Comparison of ENCODE assay signal across 12 mouse cellular contexts in the genomic region with DNA sequence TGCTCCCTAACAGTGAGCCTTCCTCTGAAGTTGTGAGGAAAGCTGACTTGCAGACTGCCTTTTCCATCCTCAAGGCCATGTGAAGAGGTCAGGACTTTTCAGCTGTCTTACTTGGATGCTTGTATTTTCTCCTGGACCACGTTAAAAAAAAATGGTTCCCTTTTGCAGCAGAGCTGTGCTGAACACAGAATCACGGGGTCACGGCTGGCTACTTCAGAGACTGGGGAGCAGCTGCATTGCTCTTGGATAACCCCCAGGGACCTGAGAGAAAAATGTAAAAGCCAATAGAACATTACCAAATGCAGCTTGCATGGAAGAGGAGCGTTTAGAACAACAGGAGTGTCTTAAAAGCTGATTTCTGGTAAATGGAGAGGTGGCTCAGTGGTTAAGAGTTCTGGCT.
DNase-seq lines count a peak whose midpoint lies in the region; ATAC-seq and TF ChIP-seq lines count a peak whose summit lies in the region.
"Had no signal": no experiment of that assay in that cellular context is flagged by ENCODE, and none has a peak within 500 bp of the region (broad histone marks: within the 10 kb centered on the region; RNA-seq: fewer than 3 reads in every experiment).

No protein-coding gene starts in this region.

- H3K9ac ChIP-seq in forebrain, embryonic 15.5 days (replicated peaks): no peak overlapping the region
- no peak overlapping the region for H3K9ac ChIP-seq in stomach, postnatal 0 days (ENCODE audit: low read length)
- H3K9ac ChIP-seq: embryonic facial prominence, embryonic 13.5 days had no signal

- TF ChIP-seq CTCF in stomach, postnatal 0 days (IDR thresholded peaks at IDR 0.05; ENCODE audit: low read depth): no peak

- no peaks in the 10 kb centered on the region for H3K9me3 ChIP-seq in forebrain, embryonic 15.5 days
- H3K9me3 ChIP-seq in midbrain, embryonic 10.5 days (replicated peaks): no peaks in the 10 kb centered on the region
- H3K9me3 ChIP-seq in stomach, postnatal 0 days (ENCODE audit: control insufficient read depth, low read length): no peaks in the 10 kb centered on the region
- H3K9me3 ChIP-seq: embryonic facial prominence, embryonic 13.5 days; limb, embryonic 10.5 days had no signal

- H3K27me3 ChIP-seq in forebrain, embryonic 15.5 days: no peaks in the 10 kb centered on the region
- no peaks in the 10 kb centered on the region for H3K27me3 ChIP-seq in midbrain, embryonic 10.5 days (ENCODE audit: low read depth, poor library complexity, severe bottlenecking)
- no peaks in the 10 kb centered on the region for H3K27me3 ChIP-seq in stomach, postnatal 0 days (ENCODE audit: control insufficient read depth, insufficient read depth, low read length)
- H3K27me3 ChIP-seq: embryonic facial prominence, embryonic 13.5 days had no signal

- no peak for TF ChIP-seq EP300 in stomach, postnatal 0 days (optimal IDR thresholded peaks at IDR 0.05)

- H3K36me3 ChIP-seq in forebrain, embryonic 15.5 days: no peaks in the 10 kb centered on the region
- H3K36me3 ChIP-seq in midbrain, embryonic 10.5 days: no peaks in the 10 kb centered on the region
- no peaks in the 10 kb centered on the region for H3K36me3 ChIP-seq in stomach, postnatal 0 days (ENCODE audit: control insufficient read depth, insufficient read depth, low read length)
- H3K36me3 ChIP-seq: embryonic facial prominence, embryonic 13.5 days; G1E; limb, embryonic 10.5 days had no signal

- no peak overlapping the region for H3K4me2 ChIP-seq in forebrain, embryonic 15.5 days (replicated peaks)
- H3K4me2 ChIP-seq in stomach, postnatal 0 days (replicated peaks; ENCODE audit: low read depth): no peak overlapping the region
- H3K4me2 ChIP-seq: embryonic facial prominence, embryonic 13.5 days had no signal

- WGBS in forebrain, embryonic 15.5 days: 47% methylated on average over 4 of the region's 4 CpGs
- WGBS in midbrain, embryonic 10.5 days: 59% methylated on average over 4 of the region's 4 CpGs
- 62% methylated on average over 4 of the region's 4 CpGs for WGBS in stomach, postnatal 0 days

- DNase-seq in left cerebral cortex, postnatal 4 days: peak; percentile 16
- no peak for DNase-seq in left cerebral cortex, postnatal 14 days (ENCODE audit: low spot score in 2 of 2)
- no peak for DNase-seq in midbrain, embryonic 10.5 days (ENCODE audit: low spot score)
- DNase-seq in stomach, postnatal 0 days (ENCODE audit: low spot score): no peak
- no peak for DNase-seq in B cell, adult 2 months
- DNase-seq in thymus, postnatal 10 days (ENCODE audit: low spot score in 2 of 2): no peak
- DNase-seq: lung, adult 18-20 months had no signal

- peak overlapping the region; percentile 89 for H3K27ac ChIP-seq in forebrain, embryonic 15.5 days (replicated peaks)
- H3K27ac ChIP-seq in midbrain, embryonic 10.5 days (replicated peaks): peak overlapping the region; percentile 73
- no peak overlapping the region for H3K27ac ChIP-seq in stomach, postnatal 0 days (replicated peaks)
- H3K27ac ChIP-seq: embryonic facial prominence, embryonic 13.5 days; limb, embryonic 10.5 days had no signal

- peaks cover 48% of the 10 kb centered on the region for H3K4me1 ChIP-seq in forebrain, embryonic 15.5 days
- peaks cover 47% of the 10 kb centered on the region for H3K4me1 ChIP-seq in midbrain, embryonic 10.5 days
- H3K4me1 ChIP-seq in stomach, postnatal 0 days (replicated peaks; ENCODE audit: control insufficient read depth, insufficient read depth): no peaks in the 10 kb centered on the region
- H3K4me1 ChIP-seq: limb, embryonic 10.5 days had no signal

- H3K4me3 ChIP-seq in forebrain, embryonic 15.5 days: no peak overlapping the region
- no peak overlapping the region for H3K4me3 ChIP-seq in midbrain, embryonic 10.5 days
- H3K4me3 ChIP-seq in stomach, postnatal 0 days (ENCODE audit: low read depth, low read length): no peak overlapping the region
- H3K4me3 ChIP-seq: embryonic facial prominence, embryonic 13.5 days; limb, embryonic 10.5 days had no signal

- ATAC-seq in forebrain, embryonic 15.5 days (replicated peaks): no peak
- ATAC-seq in stomach, postnatal 0 days (ENCODE audit: low FRiP score, low TSS enrichment): no peak
- ATAC-seq: activated CD4-positive, CD25-positive, alpha-beta regulatory T cell, adult 4 months had no signal

- intact Hi-C loops in left cerebral cortex, postnatal 4 days (cut with DNase I): no loop called here
- intact Hi-C loops in left cerebral cortex, postnatal 14 days (cut with DNase I): no loop called here
